8 mouse cellular contexts compared by ENCODE assay signal in the genomic region with DNA sequence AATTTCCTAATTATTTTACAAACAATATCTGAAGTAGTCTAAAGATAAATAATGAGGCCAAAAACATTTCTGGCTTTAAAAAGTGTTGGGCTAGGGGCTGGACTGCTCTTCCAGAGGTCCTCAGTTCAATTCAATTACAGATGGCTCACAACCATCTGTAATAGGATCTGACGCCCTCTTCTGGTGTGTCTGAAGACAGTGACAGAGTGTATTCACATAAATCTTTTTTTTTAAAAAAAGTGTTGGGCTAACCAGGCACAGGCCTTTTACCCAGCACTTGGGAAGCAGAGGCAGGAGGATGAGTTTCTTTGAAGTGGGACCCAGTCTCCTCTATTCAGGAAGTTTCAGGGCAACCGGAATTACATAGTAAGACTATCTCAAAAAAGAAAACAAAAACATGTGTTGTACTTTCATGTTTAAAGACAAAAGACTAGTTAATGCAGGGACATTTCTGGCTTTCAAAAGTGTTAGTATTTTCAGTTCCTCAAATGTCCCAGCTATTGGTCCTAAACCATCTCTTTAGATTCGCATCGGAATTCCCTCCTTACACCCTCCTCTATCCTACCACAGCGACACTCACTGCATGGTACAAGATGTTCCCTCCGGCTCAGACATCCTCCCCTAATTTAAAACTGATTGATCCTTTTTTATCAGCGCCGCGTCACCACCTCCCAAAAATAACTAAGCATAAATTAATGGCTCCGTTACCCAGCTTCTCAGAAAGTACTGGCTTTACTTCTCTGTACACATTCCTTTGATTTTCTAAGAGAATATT. TPM values are rescaled to one million over a fixed set of nuclear protein-coding genes. Genes with fewer than 3 reads are reported as not detected.
DNase-seq lines count a peak whose midpoint lies in the region; ATAC-seq and TF ChIP-seq lines count a peak whose summit lies in the region.

No protein-coding gene starts in this region.

- H3K9ac ChIP-seq in lung, embryonic 15.5 days, result peak overlapping the region; percentile 97
- H3K9ac ChIP-seq in embryonic facial prominence, embryonic 15.5 days, result peak overlapping the region; percentile 98
- peak overlapping the region; percentile 94 for H3K9ac ChIP-seq in hindbrain, embryonic 13.5 days
- peak overlapping the region; percentile 99 for H3K9ac ChIP-seq in lung, postnatal 0 days (replicated peaks; ENCODE audit: low read depth)

- H3K27me3 ChIP-seq in lung, embryonic 15.5 days, result no peaks in the 10 kb centered on the region
- no peaks in the 10 kb centered on the region for H3K27me3 ChIP-seq in Patski
- H3K27me3 ChIP-seq in embryonic facial prominence, embryonic 15.5 days, result no peaks in the 10 kb centered on the region
- no peaks in the 10 kb centered on the region; the same call in 1 of the 2 replicates for H3K27me3 ChIP-seq in hindbrain, embryonic 13.5 days
- H3K27me3 ChIP-seq in lung, postnatal 0 days (replicated peaks; ENCODE audit: insufficient read depth, low read length), result no peaks in the 10 kb centered on the region

- peak; percentile 49 for TF ChIP-seq CTCF in Patski (IDR thresholded peaks at IDR 0.05)
- peak; percentile 19; the same call in 1 of the 2 replicates for TF ChIP-seq CTCF in lung, postnatal 0 days (IDR thresholded peaks at IDR 0.05)

- no peaks in the 10 kb centered on the region for H3K36me3 ChIP-seq in lung, embryonic 15.5 days
- H3K36me3 ChIP-seq in embryonic facial prominence, embryonic 15.5 days, result no peaks in the 10 kb centered on the region
- no peaks in the 10 kb centered on the region for H3K36me3 ChIP-seq in hindbrain, embryonic 13.5 days
- H3K36me3 ChIP-seq in lung, postnatal 0 days (ENCODE audit: insufficient read depth, low read length), result no peaks in the 10 kb centered on the region

- peak overlapping the region; percentile 90; the same call in 1 of the 2 replicates for H3K27ac ChIP-seq in lung, embryonic 15.5 days
- H3K27ac ChIP-seq in embryonic facial prominence, embryonic 15.5 days (replicated peaks), result peak overlapping the region; percentile 96
- peak overlapping the region; percentile 95 for H3K27ac ChIP-seq in hindbrain, embryonic 13.5 days
- H3K27ac ChIP-seq in lung, postnatal 0 days (ENCODE audit: low read length), result peak overlapping the region; percentile 96

- H3K4me1 ChIP-seq in lung, embryonic 15.5 days, result peaks cover 7% of the 10 kb centered on the region
- H3K4me1 ChIP-seq in embryonic facial prominence, embryonic 15.5 days, result 0 out of 2 replicates have a peak, but pooled peaks cover 5% of the 10 kb centered on the region
- peaks cover 16% of the 10 kb centered on the region for H3K4me1 ChIP-seq in hindbrain, embryonic 13.5 days (replicated peaks)
- H3K4me1 ChIP-seq in lung, postnatal 0 days (ENCODE audit: insufficient read depth, low read depth, low read length), result peaks cover 9% of the 10 kb centered on the region; the same call in 1 of the 2 replicates

- H3K4me2 ChIP-seq in lung, embryonic 15.5 days, result peak overlapping the region; percentile 71
- H3K4me2 ChIP-seq in embryonic facial prominence, embryonic 15.5 days (replicated peaks), result peak overlapping the region; percentile 54
- peak overlapping the region; percentile 80 for H3K4me2 ChIP-seq in hindbrain, embryonic 13.5 days
- H3K4me2 ChIP-seq in lung, postnatal 0 days (replicated peaks; ENCODE audit: low read depth, low read length), result peak overlapping the region; percentile 56

- POLR2A ChIA-PET in Patski (lab: Charles Lee), result interaction anchor here (0.6 kb wide), 1 partner anchor 17 kb away, joined by 4 read pairs; no protein-coding TSS in a partner anchor

- WGBS in lung, embryonic 15.5 days, result 7% methylated on average over 10 of the region's 10 CpGs
- WGBS in embryonic facial prominence, embryonic 15.5 days, result 9% methylated on average over 10 of the region's 10 CpGs
- WGBS in hindbrain, embryonic 13.5 days, result 20% methylated on average over 10 of the region's 10 CpGs
- WGBS in lung, postnatal 0 days, result 7% methylated on average over 10 of the region's 10 CpGs

- TF ChIP-seq EP300 in lung, postnatal 0 days (IDR thresholded peaks at IDR 0.05), result no peak

- CTCF ChIA-PET in Patski (lab: Charles Lee), result interaction anchor here (1.2 kb wide), 1 partner anchor 9 kb away, joined by 3 read pairs; no protein-coding TSS in a partner anchor

- H3K9me3 ChIP-seq in lung, embryonic 15.5 days, result no peaks in the 10 kb centered on the region
- no peaks in the 10 kb centered on the region for H3K9me3 ChIP-seq in embryonic facial prominence, embryonic 15.5 days (replicated peaks)
- no peaks in the 10 kb centered on the region for H3K9me3 ChIP-seq in hindbrain, embryonic 13.5 days
- H3K9me3 ChIP-seq in lung, postnatal 0 days (ENCODE audit: low read length), result no peaks in the 10 kb centered on the region

- in situ Hi-C loops in Patski (cut with MboI; ENCODE audit: low pct_unique_long_range_greater_than_20kb), result no loop called here

- H3K4me3 ChIP-seq in lung, embryonic 15.5 days, result peak overlapping the region; percentile 81
- H3K4me3 ChIP-seq in embryonic facial prominence, embryonic 15.5 days (replicated peaks), result peak overlapping the region; percentile 79
- peak overlapping the region; percentile 91 for H3K4me3 ChIP-seq in hindbrain, embryonic 13.5 days
- peak overlapping the region; percentile 94 for H3K4me3 ChIP-seq in lung, postnatal 0 days (ENCODE audit: low read depth, low read length)

- no peak for ATAC-seq in lung, embryonic 15.5 days (ENCODE audit: borderline replicate concordance, extremely low read depth, low FRiP score, low TSS enrichment)
- ATAC-seq in Patski, result no peak
- ATAC-seq in embryonic facial prominence, embryonic 15.5 days (ENCODE audit: insufficient number of reproducible peaks, low FRiP score, low TSS enrichment, low read depth), result no peak
- ATAC-seq in hindbrain, embryonic 13.5 days (ENCODE audit: low FRiP score), result no peak
- no peak; the same call in 1 of the 2 replicates for ATAC-seq in lung, postnatal 0 days

- no peak for DNase-seq in lung, postnatal 4 days
- DNase-seq in Patski (ENCODE audit: low read depth, low spot score), result no peak
- peak; percentile 70 for DNase-seq in lung, postnatal 0 days (ENCODE audit: low spot score)
- no peak for DNase-seq in urinary bladder, postnatal 36 days (ENCODE audit: low spot score in 2 of 2)
- DNase-seq in gastrocnemius, postnatal 10 days, result no peak

RNA-seq across cellular contexts. Expression of gene Sf3b1, which starts 1.4 kb away (rescaled TPM):
- 305 and 316 TPM in 2 replicates for polyA plus RNA-seq in lung, embryonic 15.5 days (2015; fragmentation: Nextera tagmentation; extraction: Ambion mirVana)
- polyA plus RNA-seq in Patski (2021), result 147 TPM
- polyA plus RNA-seq in embryonic facial prominence, embryonic 15.5 days (2015; fragmentation: Nextera tagmentation; extraction: Ambion mirVana), result 270 and 288 TPM in 2 replicates
- 343 and 352 TPM in 2 replicates for polyA plus RNA-seq in hindbrain, embryonic 13.5 days (2015; fragmentation: Nextera tagmentation; extraction: Ambion mirVana)
- polyA plus RNA-seq in lung, postnatal 0 days (2015; fragmentation: Nextera tagmentation; extraction: Ambion mirVana), result 212 and 219 TPM in 2 replicates
- 10 to 100 TPM; 70.2 to 89.8 TPM for total RNA-seq in gastrocnemius, postnatal 10 days (2021)

RNA-seq across cellular contexts. Expression of gene Coq10b, which starts 26.7 kb away (rescaled TPM):
- 17.0 and 19.1 TPM in 2 replicates for polyA plus RNA-seq in lung, embryonic 15.5 days (2015; fragmentation: Nextera tagmentation; extraction: Ambion mirVana)
- polyA plus RNA-seq in Patski (2021), result 43.5 TPM
- polyA plus RNA-seq in embryonic facial prominence, embryonic 15.5 days (2015; fragmentation: Nextera tagmentation; extraction: Ambion mirVana), result 18.4 and 18.9 TPM in 2 replicates
- 31.6 and 33.4 TPM in 2 replicates for polyA plus RNA-seq in hindbrain, embryonic 13.5 days (2015; fragmentation: Nextera tagmentation; extraction: Ambion mirVana)
- 32.9 and 34.3 TPM in 2 replicates for polyA plus RNA-seq in lung, postnatal 0 days (2015; fragmentation: Nextera tagmentation; extraction: Ambion mirVana)
- 10 to 100 TPM in 1 of 2 experiments, 1 to 10 TPM in 1; 9.5 to 11.3 TPM for total RNA-seq in gastrocnemius, postnatal 10 days (2021)
